Mouse (Mus musculus): ENCODE data around the gene Gm49383. TPM values are rescaled to one million over a fixed set of nuclear protein-coding genes. Genes with fewer than 3 reads are reported as not detected.

Gene Gm49383
- polyA plus RNA-seq, 1 experiment from 2014 or later = 62.2 TPM

- H3K9me3 ChIP-seq = no peaks in the 10 kb centered on the region
- no peaks in the 10 kb centered on the region for H3K27me3 ChIP-seq (ENCODE audit: poor library complexity, severe bottlenecking)
- no peaks in the 10 kb centered on the region for H3K4me1 ChIP-seq
- H3K27ac ChIP-seq = no peak overlapping the region
- WGBS = 91% methylated on average over 13 of the region's 13 CpGs
- no peak overlapping the region for H3K4me3 ChIP-seq
- H3K36me3 ChIP-seq (replicated peaks) = 0 out of 2 replicates have a peak, but pooled peaks cover 3% of the 10 kb centered on the region
- no peak for DNase-seq (ENCODE audit: extremely low spot score, low spot score)
These were observed 46.9 kb downstream of the Gm49383 start for GRCm38 (mm10) chr12:69150049-69150448.

DNA sequence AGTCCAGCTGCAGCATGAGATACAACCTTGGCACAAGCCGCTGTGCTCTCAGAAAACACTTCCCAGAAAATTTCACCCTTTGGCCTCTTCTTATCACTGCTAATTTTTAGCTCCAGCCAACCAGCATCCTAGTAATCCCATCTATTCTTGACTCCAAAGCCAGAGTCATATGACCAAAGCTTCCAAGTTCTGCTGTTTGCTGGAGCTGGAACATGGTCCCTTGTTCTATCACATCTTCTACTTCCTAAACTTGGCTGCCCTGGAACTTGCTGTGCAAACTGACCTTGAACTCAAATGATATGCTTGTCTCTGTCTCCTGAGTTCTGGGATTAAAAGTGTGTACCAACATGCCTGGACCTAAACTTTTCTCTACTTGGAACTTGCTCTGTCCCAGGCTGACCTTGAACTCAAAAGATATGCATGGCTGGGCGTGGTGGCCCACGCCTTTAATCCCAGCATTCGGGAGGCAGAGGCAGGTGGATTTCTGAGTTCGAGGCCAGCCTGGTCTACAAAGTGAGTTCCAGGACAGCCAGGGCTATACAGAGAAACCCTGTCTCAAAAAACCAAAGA is 49.7 kb downstream of the Gm49383 start:
- Histone ChIP-seq H3K4me3 (no peak overlapping the region), H3K27ac (no peak overlapping the region), H3K27me3 (ENCODE audit: poor library complexity, severe bottlenecking) (no peaks in the 10 kb centered on the region), H3K4me1 (no peaks in the 10 kb centered on the region), H3K9me3 (no peaks in the 10 kb centered on the region), H3K36me3 (replicated peaks) (no peaks in the 10 kb centered on the region)
- DNase-seq (ENCODE audit: extremely low spot score, low spot score) = no peak
- 90% methylated on average over 5 of the region's 5 CpGs for WGBS

DNA sequence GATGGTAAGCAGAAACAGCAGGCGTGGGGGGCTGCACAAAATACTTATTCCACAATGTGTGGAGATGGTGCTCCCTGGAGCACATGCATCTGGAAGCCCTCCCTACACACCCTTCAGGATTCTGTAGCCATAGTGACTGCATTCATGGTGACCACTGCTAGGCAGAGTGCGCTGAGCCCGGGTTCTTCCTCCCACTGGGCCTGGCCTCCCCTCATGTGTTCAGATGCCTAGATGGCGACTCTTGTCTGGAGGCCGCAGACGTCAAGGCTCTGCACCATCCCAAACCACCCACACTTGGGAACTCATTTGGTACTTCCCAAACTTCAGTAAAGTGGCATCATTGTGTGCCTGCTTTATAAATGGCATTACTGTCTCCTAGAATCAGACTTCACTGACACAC is 53.4 kb downstream of the Gm49383 start:
- H3K9me3 ChIP-seq = no peaks in the 10 kb centered on the region
- H3K4me3 ChIP-seq = no peak overlapping the region
- no peaks in the 10 kb centered on the region for H3K27me3 ChIP-seq (ENCODE audit: poor library complexity, severe bottlenecking)
- H3K4me1 ChIP-seq = no peaks in the 10 kb centered on the region
- 77% methylated on average over 6 of the region's 6 CpGs for WGBS
- no peaks in the 10 kb centered on the region for H3K36me3 ChIP-seq (replicated peaks)
- no peak overlapping the region for H3K27ac ChIP-seq
- no peak for DNase-seq (ENCODE audit: extremely low spot score, low spot score)

DNA sequence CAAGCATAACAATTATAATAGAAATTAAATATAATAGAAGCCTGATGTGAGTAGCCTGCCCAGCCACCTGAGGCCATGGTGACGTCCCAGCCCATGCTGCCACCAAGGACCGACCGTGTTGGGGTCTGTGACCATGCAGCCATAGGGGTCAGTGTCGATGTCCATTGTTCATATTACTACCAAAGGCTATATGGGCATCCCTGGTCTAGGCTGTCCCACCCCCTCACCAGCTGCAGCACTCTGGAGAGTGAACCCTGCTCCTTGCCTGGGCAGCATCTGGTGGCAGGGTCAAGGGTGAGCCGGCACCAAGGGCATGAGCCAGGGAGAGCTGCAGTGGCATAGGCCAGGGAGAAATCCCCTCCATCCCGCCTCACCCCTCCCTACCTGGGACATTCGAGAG is 57.1 kb downstream of the Gm49383 start:
- H3K9me3 ChIP-seq = no peaks in the 10 kb centered on the region
- WGBS = 88% methylated on average over 7 of the region's 7 CpGs
- no peaks in the 10 kb centered on the region for H3K36me3 ChIP-seq (replicated peaks)
- no peak overlapping the region for H3K27ac ChIP-seq
- no peak for DNase-seq (ENCODE audit: extremely low spot score, low spot score)
- no peaks in the 10 kb centered on the region for H3K27me3 ChIP-seq (ENCODE audit: poor library complexity, severe bottlenecking)
- H3K4me3 ChIP-seq = no peak overlapping the region
- H3K4me1 ChIP-seq = no peaks in the 10 kb centered on the region

DNA sequence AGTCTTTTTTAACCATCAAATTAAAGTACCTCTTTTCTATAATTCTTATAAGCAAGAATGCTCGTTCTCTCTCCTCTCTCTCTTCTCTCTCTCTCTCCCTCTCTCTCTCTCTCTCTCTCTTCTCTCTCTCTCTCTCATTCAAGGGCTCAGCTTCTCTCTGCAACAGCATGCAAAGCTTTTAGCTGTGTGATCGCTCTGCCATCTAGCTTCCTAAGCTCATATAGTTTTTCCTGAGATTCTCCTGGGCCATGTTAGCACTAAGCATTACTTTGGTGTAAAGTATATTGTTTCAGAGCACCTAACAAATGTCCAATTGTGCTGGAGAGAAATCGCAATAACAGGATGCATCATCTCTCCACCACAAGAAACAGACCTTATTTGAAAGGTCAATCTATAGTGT is 57.7 kb downstream of the Gm49383 start:
- no peak overlapping the region for H3K27ac ChIP-seq
- no peaks in the 10 kb centered on the region for H3K4me1 ChIP-seq
- no peaks in the 10 kb centered on the region for H3K36me3 ChIP-seq (replicated peaks)
- no peak for DNase-seq (ENCODE audit: extremely low spot score, low spot score)
- H3K27me3 ChIP-seq (ENCODE audit: poor library complexity, severe bottlenecking) = no peaks in the 10 kb centered on the region
- H3K9me3 ChIP-seq = no peaks in the 10 kb centered on the region
- no peak overlapping the region for H3K4me3 ChIP-seq
- WGBS = 94% methylated on average over 3 of the region's 3 CpGs

Small RNAs within 50 kb of the gene (microRNA-seq; reads per million reads assigned to microRNA genes)
- gene Gm47287 (not detected), gene Gm47295 (0.90 reads per million)

Other genes with a start within 250 kb of the Gm49383 start
- gene Rps29, start 37.9 kb downstream of the Gm49383 start, polyA plus RNA-seq (2016; fragmentation: Nextera tagmentation; extraction: Ambion mirVana) = 1,386 and 1,412 TPM in 2 replicates
- gene Lrr1, start 28.3 kb downstream of the Gm49383 start, polyA plus RNA-seq (2016; fragmentation: Nextera tagmentation; extraction: Ambion mirVana) = 37.1 and 41.2 TPM in 2 replicates
- 567 and 576 TPM in 2 replicates for gene Rpl36al, start 13.0 kb downstream of the Gm49383 start, polyA plus RNA-seq (2016; fragmentation: Nextera tagmentation; extraction: Ambion mirVana)
- gene Mgat2, start 12.9 kb downstream of the Gm49383 start, polyA plus RNA-seq (2016; fragmentation: Nextera tagmentation; extraction: Ambion mirVana) = 28.3 and 30.9 TPM in 2 replicates
- 16.3 and 19.0 TPM in 2 replicates for gene Dnaaf2, start 1.3 kb upstream of the Gm49383 start, polyA plus RNA-seq (2016; fragmentation: Nextera tagmentation; extraction: Ambion mirVana)
- 51.8 and 59.4 TPM in 2 replicates for gene Gm49384, start 7.2 kb upstream of the Gm49383 start, polyA plus RNA-seq (2016; fragmentation: Nextera tagmentation; extraction: Ambion mirVana)
- 37.5 and 38.2 TPM in 2 replicates for gene Pole2, start 31.1 kb upstream of the Gm49383 start, polyA plus RNA-seq (2016; fragmentation: Nextera tagmentation; extraction: Ambion mirVana)
- 2.6 and 3.3 TPM in 2 replicates for gene Klhdc1, start 44.1 kb upstream of the Gm49383 start, polyA plus RNA-seq (2016; fragmentation: Nextera tagmentation; extraction: Ambion mirVana)
- gene Klhdc2, start 99.6 kb upstream of the Gm49383 start, polyA plus RNA-seq (2016; fragmentation: Nextera tagmentation; extraction: Ambion mirVana) = 198 and 202 TPM in 2 replicates
- gene Nemf, start 160.1 kb upstream of the Gm49383 start, polyA plus RNA-seq (2016; fragmentation: Nextera tagmentation; extraction: Ambion mirVana) = 95.2 and 97.8 TPM in 2 replicates
- 32.6 and 33.5 TPM in 2 replicates for gene Arf6, start 175.0 kb upstream of the Gm49383 start, polyA plus RNA-seq (2016; fragmentation: Nextera tagmentation; extraction: Ambion mirVana)
- 0.84 and 1.2 TPM in 2 replicates for gene Gm9887, start 175.4 kb upstream of the Gm49383 start, polyA plus RNA-seq (2016; fragmentation: Nextera tagmentation; extraction: Ambion mirVana)